Mouse (Mus musculus) kidney, postnatal 14 days (tissue): ENCODE data around the gene Pakap.

ENCODE experiments used
- DNase-seq: peaks from one replicate; pipeline ENCODE4 v3.0.0; 2022; ENCODE audit warnings: mixed read lengths

Pakap gene

GRCm38 (mm10) chr4:57847676-57848075, 279.7 kb downstream of the Pakap start:
- no peak for DNase-seq

DNA sequence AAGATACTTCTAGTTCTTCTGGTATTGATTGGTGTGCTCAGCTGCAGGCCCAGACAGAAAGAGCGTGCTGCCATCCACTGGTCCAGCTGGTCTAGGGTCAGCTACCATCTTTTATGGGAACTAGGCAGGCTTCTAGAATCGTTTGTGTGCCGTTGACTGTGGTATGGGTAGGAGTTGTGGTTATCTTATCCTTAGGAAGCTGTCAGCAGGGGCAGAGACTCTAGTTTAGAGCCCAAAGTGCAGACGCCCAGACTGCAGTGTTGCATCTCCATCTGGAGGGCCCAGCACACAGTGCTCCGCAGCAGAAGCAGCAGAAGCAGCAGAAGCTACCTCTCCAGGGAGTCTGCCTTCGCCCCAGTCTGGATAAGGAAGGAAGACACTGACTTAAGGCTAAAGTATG, 281.5 kb downstream of the Pakap start:
- no peak for DNase-seq

- DNase-seq = no peak
These were observed 283.8 kb downstream of the Pakap start for GRCm38 (mm10) chr4:57851731-57852130.

GRCm38 (mm10) chr4:57852461-57853040, 284.6 kb downstream of the Pakap start:
- DNase-seq = no peak

GRCm38 (mm10) chr4:57854181-57854580, 286.2 kb downstream of the Pakap start:
- no peak for DNase-seq

GRCm38 (mm10) chr4:57855281-57855941, 287.4 kb downstream of the Pakap start:
- DNase-seq = peak; percentile 54

GRCm38 (mm10) chr4:57856673-57857072, 288.7 kb downstream of the Pakap start:
- no peak for DNase-seq

DNA sequence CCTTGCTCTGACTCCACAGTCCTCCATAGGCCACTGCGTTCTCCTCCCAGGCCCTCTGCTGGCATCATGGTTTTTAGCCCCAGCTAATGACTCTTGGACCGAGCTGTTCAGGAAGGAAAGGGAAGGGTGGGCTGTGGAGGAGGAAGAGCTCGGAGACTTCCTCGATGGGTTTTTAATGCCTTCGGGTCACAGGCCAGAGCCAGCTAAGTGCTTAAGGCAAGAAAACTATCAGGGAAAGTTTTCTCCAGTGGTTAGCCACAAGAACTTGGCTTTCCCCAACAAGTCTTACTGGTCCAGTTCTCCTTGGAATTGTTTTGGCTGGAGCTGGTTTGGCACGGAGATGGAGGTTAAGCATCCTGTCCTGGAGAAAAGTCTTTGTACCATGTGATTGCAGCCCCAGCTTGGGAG, 292.2 kb downstream of the Pakap start:
- DNase-seq = peak; percentile 65

GRCm38 (mm10) chr4:57861166-57861565, 293.2 kb downstream of the Pakap start:
- peak; percentile 54 for DNase-seq

- DNase-seq = peak; percentile 61
These were observed 293.9 kb downstream of the Pakap start for GRCm38 (mm10) chr4:57861856-57862255.

- DNase-seq = no peak
These were observed 294.4 kb downstream of the Pakap start for GRCm38 (mm10) chr4:57862269-57862986.

DNA sequence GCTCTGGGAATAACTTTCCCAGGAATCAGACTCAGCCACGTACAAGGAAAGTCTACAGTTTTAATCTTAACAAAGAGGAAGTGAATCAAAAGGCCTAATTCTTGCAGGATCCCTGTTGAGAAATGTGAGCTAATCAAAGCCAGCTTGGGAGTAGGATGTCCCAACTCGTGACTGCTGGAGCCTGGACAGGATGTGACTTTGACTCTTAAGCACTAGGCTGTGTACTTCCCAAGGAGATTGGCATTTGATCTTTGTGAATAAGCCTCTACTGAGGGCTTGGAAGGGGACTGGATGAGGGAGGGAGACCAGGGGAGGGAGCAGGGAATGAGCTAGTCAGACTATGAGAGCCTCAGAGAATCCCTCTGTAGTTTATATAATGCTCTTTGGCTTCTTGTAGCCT, 298.1 kb downstream of the Pakap start:
- peak; percentile 56 for DNase-seq

GRCm38 (mm10) chr4:57866990-57867389, 299.0 kb downstream of the Pakap start:
- DNase-seq = no peak

DNA sequence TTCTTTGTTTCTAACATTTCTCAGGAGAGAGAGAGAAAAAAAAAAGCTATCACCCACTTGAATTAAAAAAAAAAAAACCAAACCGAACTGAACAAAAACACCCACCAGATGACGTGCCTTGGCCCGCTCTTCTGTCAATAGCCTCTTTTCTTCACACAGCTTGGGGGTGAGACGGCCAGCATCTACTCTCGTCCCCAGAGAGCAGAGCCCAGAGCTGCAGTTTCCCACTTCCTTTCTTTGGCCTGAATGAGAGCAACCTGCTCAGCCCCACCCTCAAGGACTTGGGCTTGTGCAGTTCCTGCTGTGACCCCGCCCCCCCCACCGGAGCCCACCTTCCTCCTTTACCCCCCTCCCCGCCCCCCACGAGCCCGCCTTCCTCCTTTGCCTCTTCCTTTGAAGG, 299.5 kb downstream of the Pakap start:
- no peak for DNase-seq

DNA sequence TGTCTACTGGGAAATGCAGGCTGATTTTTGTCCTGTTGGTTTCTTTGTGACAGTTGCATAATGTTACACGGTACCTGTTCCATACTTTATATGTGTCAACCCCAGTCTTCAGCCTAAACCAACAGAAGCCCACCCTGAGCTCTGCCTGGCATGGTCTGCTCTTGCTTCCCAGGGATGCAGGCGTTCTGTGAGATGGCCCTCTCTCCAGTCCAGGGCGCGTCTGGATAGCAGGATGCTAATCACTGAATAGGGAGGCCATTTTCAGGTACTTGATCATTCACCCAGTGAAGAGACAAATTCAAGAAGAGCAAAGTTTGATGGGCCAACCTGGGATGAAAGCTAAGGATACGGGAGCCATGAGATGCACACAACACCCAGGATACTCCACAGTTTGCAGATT, 311.2 kb downstream of the Pakap start:
- DNase-seq = no peak

DNA sequence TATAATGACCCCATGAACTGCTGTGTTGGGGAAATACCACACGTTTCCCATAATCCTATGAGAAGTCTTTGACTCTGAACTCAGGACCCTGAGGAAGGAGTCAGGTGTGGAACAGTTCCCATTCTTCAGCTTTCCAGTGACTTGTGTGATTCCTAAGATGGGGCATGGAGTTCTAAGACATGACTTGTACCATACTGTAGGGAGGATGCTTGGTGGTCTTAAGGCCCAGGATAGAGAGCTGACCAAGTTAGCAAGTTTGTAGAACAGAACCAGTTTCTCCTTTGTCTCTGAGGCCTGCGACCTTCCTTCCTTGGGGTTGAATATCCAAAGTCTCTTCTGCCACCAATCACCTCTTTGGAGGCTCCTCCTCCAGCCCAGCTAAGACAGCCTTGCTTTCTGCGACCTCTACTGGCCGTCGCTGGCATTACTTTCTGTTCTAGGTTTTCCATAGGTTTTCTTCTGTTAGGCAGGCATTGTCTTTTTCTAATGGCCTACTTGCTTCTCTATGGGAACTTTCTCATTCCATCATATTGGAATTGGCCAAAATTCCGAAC, 311.9 kb downstream of the Pakap start:
- peak; percentile 86 for DNase-seq

DNA sequence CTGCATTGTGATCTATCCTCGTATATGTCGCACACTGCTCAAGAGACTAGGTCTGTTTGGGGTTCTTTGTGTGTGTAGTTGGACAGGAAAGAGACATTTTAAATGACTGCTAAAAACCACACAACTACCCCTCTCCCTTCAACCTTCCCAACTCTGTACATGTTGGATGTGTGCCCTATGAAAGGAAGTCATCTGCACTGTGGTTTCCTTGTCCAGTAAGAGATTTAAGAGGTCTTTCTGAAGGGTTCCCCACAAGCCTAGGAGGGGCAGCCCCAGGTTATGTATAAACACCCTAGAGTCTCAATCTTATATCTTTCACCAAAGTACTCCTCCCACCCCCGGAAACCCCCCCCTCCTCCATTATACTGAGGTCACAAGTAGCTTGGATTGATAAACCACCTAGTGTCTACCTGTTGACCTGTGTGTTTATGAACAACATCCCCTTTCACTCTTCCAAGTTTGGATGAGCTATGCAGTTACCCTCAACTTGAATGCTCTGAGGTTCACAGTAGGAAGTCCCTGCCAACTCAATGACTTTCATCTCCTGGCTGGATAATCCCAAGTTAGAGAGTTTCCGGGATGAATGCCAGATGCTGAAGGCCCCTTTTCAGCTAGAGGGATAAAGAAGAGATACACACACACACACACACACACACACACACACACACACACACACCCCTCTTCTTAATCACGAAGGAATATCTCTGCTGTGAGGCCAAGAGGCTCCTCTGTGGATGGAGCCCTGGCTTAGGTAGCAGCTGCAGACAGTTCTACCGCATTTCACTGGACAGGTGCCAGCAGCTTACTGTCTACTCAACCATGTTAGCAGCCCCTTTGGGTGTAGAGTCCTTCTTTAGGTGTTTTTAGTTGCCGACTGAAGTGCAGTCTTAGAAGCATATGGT, 315.8 kb downstream of the Pakap start:
- DNase-seq = peak; percentile 61

- DNase-seq = no peak
These were observed 316.5 kb downstream of the Pakap start for GRCm38 (mm10) chr4:57884511-57884910.

- no peak for DNase-seq
These were observed 317.2 kb downstream of the Pakap start for GRCm38 (mm10) chr4:57885186-57885585.

GRCm38 (mm10) chr4:57886066-57886887, 318.3 kb downstream of the Pakap start:
- DNase-seq = peak; percentile 62

DNA sequence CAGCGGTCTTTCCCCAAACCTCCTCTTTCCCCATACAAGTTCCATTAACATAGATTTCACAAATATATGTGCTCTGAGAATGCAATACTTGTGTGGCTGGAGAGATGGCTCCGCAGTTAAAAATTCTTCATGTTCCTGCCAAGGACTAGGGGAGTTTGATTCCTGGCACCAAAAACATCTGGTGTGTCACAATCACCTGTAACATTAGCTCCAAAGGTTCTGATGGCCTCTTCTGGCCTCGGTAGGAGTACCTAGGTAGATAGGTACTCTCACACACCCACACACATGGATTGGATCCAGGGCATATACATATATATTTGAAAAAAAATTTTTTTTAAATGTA, 318.9 kb downstream of the Pakap start:
- no peak for DNase-seq

DNA sequence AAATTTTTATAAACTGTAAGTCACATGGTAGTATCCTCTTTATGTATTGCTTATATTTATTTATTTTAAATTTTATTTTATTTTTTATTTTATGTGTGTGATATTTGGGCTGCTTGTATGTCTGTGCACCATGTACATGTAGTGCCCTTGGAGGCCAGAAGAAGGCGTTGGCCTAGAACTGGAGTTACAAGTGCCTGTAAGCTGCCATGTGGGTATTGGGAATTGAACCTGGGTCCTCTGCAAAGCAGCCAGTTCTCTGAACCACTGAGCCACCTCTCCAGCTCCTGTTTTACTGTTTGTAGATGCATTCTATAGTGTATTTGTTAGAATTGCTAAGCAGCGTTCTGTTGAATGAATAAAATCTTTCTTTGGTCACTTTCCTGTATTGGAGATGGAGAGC, 320.3 kb downstream of the Pakap start:
- DNase-seq = no peak
